Mouse (Mus musculus) stomach, embryonic 15.5 days (tissue): ENCODE measurements around the gene Atp1a2. TPM values are rescaled to one million over a fixed set of nuclear protein-coding genes. Genes with fewer than 3 reads are reported as not detected.
A peak's percentile ranks its signal among the peaks of the same experiment; 100 is the strongest.

Experiments
- ATAC-seq: fragments of 200-750 bp; cut with Nextera tagmentation; 2 replicates; pipeline ENCODE4 v1.8.0; 2017; ENCODE audit warnings: low read depth, moderate number of reproducible peaks, moderate TSS enrichment; ENCODE audit not compliant: insufficient read depth, low FRiP score
- H3K27ac ChIP-seq: fragments of 300-500 bp; sonication (generic); 2 replicates; pipeline ENCODE4 v1.5.1; 2015; ENCODE audit warnings: mild to moderate bottlenecking, inconsistent platforms
- H3K27me3 ChIP-seq: fragments of 300-500 bp; sonication (generic); replicated peaks from 2 replicates; pipeline ENCODE4 v1.6.1; 2015; ENCODE audit warnings: inconsistent platforms
- H3K36me3 ChIP-seq: fragments of 300-500 bp; sonication (generic); 2 replicates; pipeline ENCODE4 v1.6.1; 2015; ENCODE audit warnings: inconsistent platforms
- H3K4me1 ChIP-seq: fragments of 300-500 bp; sonication (generic); 2 replicates; pipeline ENCODE4 v1.6.1; 2015; ENCODE audit warnings: inconsistent platforms
- H3K4me2 ChIP-seq: fragments of 300-500 bp; sonication (generic); 2 replicates; pipeline ENCODE4 v1.6.1; 2015; ENCODE audit warnings: mild to moderate bottlenecking, inconsistent platforms
- H3K4me3 ChIP-seq: fragments of 300-500 bp; sonication (generic); replicated peaks from 2 replicates; pipeline ENCODE4 v1.5.1; 2015; ENCODE audit warnings: inconsistent platforms
- H3K9ac ChIP-seq: fragments of 300-500 bp; sonication (generic); 2 replicates; pipeline ENCODE4 v1.6.1; 2015; ENCODE audit warnings: inconsistent platforms
- H3K9me3 ChIP-seq: fragments of 300-500 bp; sonication (generic); 2 replicates; pipeline ENCODE4 v1.6.1; 2016; ENCODE audit warnings: inconsistent platforms
- WGBS: fragments of 180-500 bp; shearing (Covaris S2); methylation state at CpG from one replicate; pipeline ENCODE4 v1.1.7; 2015; 5-methylcytosine and 5-hydroxymethylcytosine counted together
- polyA plus RNA-seq: library from polyadenylated mRNA; unstranded; fragments of >200 nt; fragmentation: Nextera tagmentation; extraction: Ambion mirVana; gene quantifications from 2 replicates; pipeline ENCODE4 v1.2.1, GENCODE M21; 2015

Gene Atp1a2
- polyA plus RNA-seq, 1 experiment from 2014 or later = 4.2 TPM

- no peak overlapping the region for H3K4me2 ChIP-seq
- H3K9ac ChIP-seq = no peak overlapping the region
- no peaks in the 10 kb centered on the region for H3K9me3 ChIP-seq
- H3K4me3 ChIP-seq = no peak overlapping the region
- H3K36me3 ChIP-seq = no peaks in the 10 kb centered on the region
- H3K4me1 ChIP-seq = peaks cover 28% of the 10 kb centered on the region
- 70% methylated on average over 5 of the region's 5 CpGs for WGBS
- no peak overlapping the region for H3K27ac ChIP-seq
- H3K27me3 ChIP-seq = no peaks in the 10 kb centered on the region
- no peak for ATAC-seq
These were observed 2.4 kb upstream of the Atp1a2 start for GRCm38 (mm10) chr1:172300247-172300646.

DNA sequence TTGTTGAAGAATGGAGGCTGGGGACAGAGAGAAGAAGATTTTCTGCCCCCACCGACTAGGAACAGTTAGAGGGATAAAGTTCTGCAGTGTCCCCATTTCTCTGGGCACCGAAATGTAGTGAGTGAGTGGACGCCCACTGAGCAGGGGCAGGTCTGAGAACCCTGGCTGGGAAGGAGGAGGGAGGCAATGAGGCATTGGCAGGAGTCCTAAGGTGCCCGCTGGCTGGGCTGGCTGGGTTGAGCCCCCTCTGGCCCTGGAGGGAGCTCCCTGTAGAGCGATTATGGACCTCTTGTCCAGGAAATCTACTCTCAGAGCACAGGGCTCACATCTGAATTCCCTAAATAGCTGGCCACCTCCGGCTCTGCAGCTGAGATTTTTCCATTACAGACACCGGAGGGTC lies 1.7 kb upstream of the Atp1a2 start:
- no peak overlapping the region for H3K27ac ChIP-seq
- H3K4me2 ChIP-seq = no peak overlapping the region
- H3K9ac ChIP-seq = no peak overlapping the region
- H3K36me3 ChIP-seq = no peaks in the 10 kb centered on the region
- ATAC-seq = no peak
- no peaks in the 10 kb centered on the region for H3K9me3 ChIP-seq
- peaks cover 28% of the 10 kb centered on the region for H3K4me1 ChIP-seq
- no peaks in the 10 kb centered on the region for H3K27me3 ChIP-seq
- H3K4me3 ChIP-seq = no peak overlapping the region
- WGBS = 72% methylated on average over 7 of the region's 7 CpGs

DNA sequence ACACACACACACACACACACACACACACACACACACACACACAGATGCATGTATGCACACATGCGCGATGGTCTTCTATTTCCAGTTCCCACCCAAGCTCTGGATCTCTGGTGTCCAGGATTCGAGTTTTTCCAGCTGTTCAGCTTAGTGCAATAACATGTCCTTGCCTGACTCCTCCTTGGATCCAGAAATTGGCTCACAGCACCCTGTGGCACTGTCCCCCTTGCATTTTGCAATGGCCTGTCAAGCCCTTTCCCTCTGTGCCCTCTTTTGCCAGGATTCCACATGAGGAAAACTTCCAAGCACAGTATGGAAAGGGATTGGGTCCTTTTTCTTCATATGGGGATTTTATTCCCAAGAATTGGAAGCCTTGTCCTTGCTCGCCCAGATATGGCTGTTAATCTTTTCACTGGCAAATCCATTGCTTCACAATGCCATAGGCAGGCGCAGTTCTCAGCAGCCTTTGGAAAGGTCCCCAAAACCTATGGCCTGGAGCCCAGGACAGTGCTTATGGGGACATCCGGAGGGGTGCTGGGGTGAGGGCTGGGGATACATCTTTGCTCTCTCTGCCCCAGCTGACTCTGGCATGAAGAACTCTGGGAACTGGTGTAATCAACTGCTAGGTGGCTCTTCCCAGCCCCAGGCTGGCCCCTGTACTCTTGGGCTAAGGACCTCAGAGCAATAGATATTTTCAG lies 901 bp downstream of the Atp1a2 start:
- Histone ChIP-seq H3K27me3 (no peaks in the 10 kb centered on the region), H3K4me3 (peak overlapping the region; percentile 26), H3K9me3 (no peaks in the 10 kb centered on the region), H3K36me3 (no peaks in the 10 kb centered on the region), H3K9ac (no peak overlapping the region), H3K4me1 (peaks cover 25% of the 10 kb centered on the region), H3K4me2 (peak overlapping the region; percentile 51), H3K27ac (peak overlapping the region; percentile 71)
- no peak for ATAC-seq
- WGBS = 68% methylated on average over 6 of the region's 6 CpGs

- H3K4me3 ChIP-seq = no peak overlapping the region
- H3K27ac ChIP-seq = peak overlapping the region; percentile 71; the same call in 1 of the 2 replicates
- H3K4me2 ChIP-seq = peak overlapping the region; percentile 51
- no peaks in the 10 kb centered on the region for H3K36me3 ChIP-seq
- peaks cover 25% of the 10 kb centered on the region for H3K4me1 ChIP-seq
- H3K9me3 ChIP-seq = no peaks in the 10 kb centered on the region
- H3K27me3 ChIP-seq = no peaks in the 10 kb centered on the region
- ATAC-seq = peak; percentile 23; the same call in 1 of the 2 replicates
- WGBS = 37% methylated on average over 4 of the region's 4 CpGs
- H3K9ac ChIP-seq = no peak overlapping the region
These were observed 2.1 kb downstream of the Atp1a2 start for GRCm38 (mm10) chr1:172295751-172296197.

- H3K9me3 ChIP-seq = no peaks in the 10 kb centered on the region
- peaks cover 22% of the 10 kb centered on the region for H3K4me1 ChIP-seq
- no peaks in the 10 kb centered on the region for H3K27me3 ChIP-seq
- no peak overlapping the region for H3K4me2 ChIP-seq
- no peaks in the 10 kb centered on the region for H3K36me3 ChIP-seq
- WGBS = 87% methylated on average over 11 of the region's 11 CpGs
- no peak overlapping the region for H3K4me3 ChIP-seq
- no peak overlapping the region for H3K27ac ChIP-seq
- no peak for ATAC-seq
- H3K9ac ChIP-seq = no peak overlapping the region
These were observed 4.4 kb downstream of the Atp1a2 start for GRCm38 (mm10) chr1:172293449-172293848.

DNA sequence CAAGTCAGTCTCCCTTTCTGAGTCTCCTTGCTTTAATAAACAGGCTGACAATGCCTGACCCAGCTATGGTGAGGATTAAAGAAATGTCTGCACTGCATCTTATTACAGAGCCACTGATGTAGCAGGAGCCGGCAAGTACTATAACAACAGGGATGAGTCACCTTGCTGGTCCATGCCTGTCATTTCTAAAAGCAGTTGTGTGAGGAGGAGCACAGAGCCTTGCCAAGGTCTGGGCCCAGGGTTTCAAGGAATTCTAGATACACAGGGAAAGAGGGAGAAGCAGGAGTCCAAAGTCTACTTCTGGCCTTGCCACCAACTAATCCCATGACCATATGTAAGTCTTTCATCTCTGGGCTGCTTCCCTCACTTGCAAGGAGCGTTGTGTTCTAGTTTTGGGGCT lies 5.0 kb downstream of the Atp1a2 start:
- no peak overlapping the region for H3K4me3 ChIP-seq
- H3K9ac ChIP-seq = no peak overlapping the region
- H3K4me2 ChIP-seq = no peak overlapping the region
- no peaks in the 10 kb centered on the region for H3K9me3 ChIP-seq
- no peak for ATAC-seq
- peaks cover 22% of the 10 kb centered on the region for H3K4me1 ChIP-seq
- H3K27ac ChIP-seq = no peak overlapping the region
- no peaks in the 10 kb centered on the region for H3K27me3 ChIP-seq
- WGBS = 71% methylated on average over 2 of the region's 2 CpGs
- H3K36me3 ChIP-seq = no peaks in the 10 kb centered on the region

DNA sequence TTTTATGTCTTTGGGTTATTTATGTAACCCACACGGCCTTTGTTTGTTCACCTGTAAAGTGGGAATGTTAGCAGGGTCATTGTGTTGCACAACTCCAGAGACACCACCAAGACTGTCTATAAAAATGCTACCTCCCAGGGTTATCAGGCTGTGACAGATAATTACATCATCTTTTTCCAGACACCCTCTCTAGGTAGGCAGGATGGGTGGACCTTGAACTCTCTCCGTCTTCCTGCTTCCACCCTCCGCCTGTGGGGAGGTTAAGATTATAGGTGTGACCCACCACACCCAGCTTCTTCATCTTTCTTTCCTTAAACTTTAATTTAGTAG lies 8.3 kb downstream of the Atp1a2 start:
- Histone ChIP-seq H3K27me3 (no peaks in the 10 kb centered on the region), H3K9ac (no peak overlapping the region), H3K4me3 (no peak overlapping the region), H3K36me3 (no peaks in the 10 kb centered on the region), H3K4me2 (no peak overlapping the region), H3K9me3 (no peaks in the 10 kb centered on the region), H3K27ac (no peak overlapping the region), H3K4me1 (no peaks in the 10 kb centered on the region)
- no peak for ATAC-seq
- WGBS = 63% methylated on average over 3 of the region's 3 CpGs

DNA sequence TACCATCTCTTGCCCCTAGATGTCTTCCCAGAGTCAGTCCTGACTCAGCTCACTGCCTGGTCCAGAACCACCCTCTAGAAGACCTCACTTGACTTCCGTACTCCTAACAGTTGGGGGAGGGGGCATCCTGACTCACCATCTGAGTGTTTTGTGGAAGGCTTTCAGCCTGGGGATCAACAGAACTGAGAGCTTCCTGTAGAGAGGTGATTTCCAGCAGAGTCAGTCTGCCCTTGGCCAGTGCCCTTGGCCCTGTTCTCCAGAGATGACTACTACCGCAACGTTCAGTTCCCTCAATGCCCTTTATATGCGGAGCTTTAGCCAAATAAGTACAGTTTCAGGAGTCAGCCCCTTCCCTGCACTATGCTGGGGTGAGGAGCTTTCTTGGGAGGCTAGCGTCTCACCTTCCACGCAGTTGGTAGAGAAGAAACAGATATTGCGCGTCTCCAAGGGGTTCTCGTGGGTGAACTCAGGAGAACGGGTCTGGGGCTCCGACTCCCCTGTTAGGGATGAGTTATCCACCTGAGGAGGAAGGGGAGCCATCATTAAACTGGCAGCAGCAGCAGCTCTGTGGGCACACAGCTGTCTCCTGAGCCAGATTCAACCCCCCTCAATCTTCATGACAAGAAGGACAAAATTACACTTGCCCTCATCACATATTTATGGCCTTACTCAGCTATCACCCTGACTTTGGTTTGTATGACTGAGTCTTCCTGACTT lies 8.8 kb downstream of the Atp1a2 start:
- H3K4me2 ChIP-seq = no peak overlapping the region
- no peaks in the 10 kb centered on the region for H3K36me3 ChIP-seq
- H3K4me1 ChIP-seq = no peaks in the 10 kb centered on the region
- WGBS = 90% methylated on average over 11 of the region's 11 CpGs
- no peak overlapping the region for H3K27ac ChIP-seq
- H3K27me3 ChIP-seq = no peaks in the 10 kb centered on the region
- H3K4me3 ChIP-seq = no peak overlapping the region
- H3K9me3 ChIP-seq = no peaks in the 10 kb centered on the region
- no peak overlapping the region for H3K9ac ChIP-seq
- no peak for ATAC-seq

DNA sequence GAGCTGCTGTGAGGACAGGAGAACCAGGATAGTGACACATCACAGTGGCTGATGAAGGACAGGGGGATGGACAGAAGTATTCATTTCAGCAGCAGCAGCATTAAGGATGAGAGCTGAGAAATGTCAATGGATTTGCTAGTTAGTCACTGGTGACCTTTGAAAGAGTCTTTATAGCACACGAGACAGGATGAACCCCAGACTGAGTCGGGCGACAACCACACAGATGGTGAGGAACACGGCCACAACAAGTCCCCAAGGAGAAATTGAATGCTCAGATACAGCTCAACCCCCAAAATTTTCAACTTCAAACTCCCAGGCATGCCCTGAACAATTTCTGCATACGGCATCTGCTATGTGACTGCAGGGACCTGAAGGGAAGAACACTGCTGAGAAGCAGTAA lies 11.1 kb downstream of the Atp1a2 start:
- no peaks in the 10 kb centered on the region for H3K36me3 ChIP-seq
- no peaks in the 10 kb centered on the region for H3K9me3 ChIP-seq
- 90% methylated on average over 5 of the region's 5 CpGs for WGBS
- no peak overlapping the region for H3K4me2 ChIP-seq
- H3K4me1 ChIP-seq = no peaks in the 10 kb centered on the region
- H3K27ac ChIP-seq = no peak overlapping the region
- H3K27me3 ChIP-seq = no peaks in the 10 kb centered on the region
- no peak for ATAC-seq
- H3K9ac ChIP-seq = no peak overlapping the region
- H3K4me3 ChIP-seq = no peak overlapping the region

- no peak overlapping the region for H3K9ac ChIP-seq
- no peak overlapping the region for H3K4me3 ChIP-seq
- no peaks in the 10 kb centered on the region for H3K27me3 ChIP-seq
- 86% methylated on average over 14 of the region's 14 CpGs for WGBS
- H3K27ac ChIP-seq = no peak overlapping the region
- no peaks in the 10 kb centered on the region for H3K36me3 ChIP-seq
- no peak for ATAC-seq
- H3K4me1 ChIP-seq = no peaks in the 10 kb centered on the region
- no peaks in the 10 kb centered on the region for H3K9me3 ChIP-seq
- H3K4me2 ChIP-seq = no peak overlapping the region
These were observed 13.6 kb downstream of the Atp1a2 start for GRCm38 (mm10) chr1:172284221-172284620.

DNA sequence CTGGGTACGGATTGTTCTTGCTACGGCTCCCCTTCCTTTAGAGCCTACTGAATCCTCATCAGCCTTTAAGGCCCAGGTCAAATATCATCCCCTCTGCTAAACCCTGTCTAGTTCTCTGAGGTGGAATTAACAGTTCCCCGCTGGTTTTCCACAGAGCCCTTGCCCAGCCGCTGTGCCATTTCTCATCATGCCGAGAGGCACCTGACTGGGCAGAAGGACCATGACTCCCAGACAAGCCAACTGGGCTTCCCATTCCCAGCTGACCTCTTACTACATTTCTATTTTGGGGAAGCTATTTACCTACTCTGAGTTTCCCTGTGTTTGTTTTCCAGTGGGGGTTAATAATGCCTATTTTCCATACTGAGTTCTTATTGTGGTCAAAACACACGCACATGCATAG lies 14.8 kb downstream of the Atp1a2 start:
- no peak for ATAC-seq
- Histone ChIP-seq H3K4me3 (no peak overlapping the region), H3K36me3 (no peaks in the 10 kb centered on the region), H3K9me3 (no peaks in the 10 kb centered on the region), H3K4me1 (no peaks in the 10 kb centered on the region), H3K27ac (no peak overlapping the region), H3K9ac (no peak overlapping the region), H3K4me2 (no peak overlapping the region), H3K27me3 (no peaks in the 10 kb centered on the region)
- 92% methylated on average over 6 of the region's 6 CpGs for WGBS

DNA sequence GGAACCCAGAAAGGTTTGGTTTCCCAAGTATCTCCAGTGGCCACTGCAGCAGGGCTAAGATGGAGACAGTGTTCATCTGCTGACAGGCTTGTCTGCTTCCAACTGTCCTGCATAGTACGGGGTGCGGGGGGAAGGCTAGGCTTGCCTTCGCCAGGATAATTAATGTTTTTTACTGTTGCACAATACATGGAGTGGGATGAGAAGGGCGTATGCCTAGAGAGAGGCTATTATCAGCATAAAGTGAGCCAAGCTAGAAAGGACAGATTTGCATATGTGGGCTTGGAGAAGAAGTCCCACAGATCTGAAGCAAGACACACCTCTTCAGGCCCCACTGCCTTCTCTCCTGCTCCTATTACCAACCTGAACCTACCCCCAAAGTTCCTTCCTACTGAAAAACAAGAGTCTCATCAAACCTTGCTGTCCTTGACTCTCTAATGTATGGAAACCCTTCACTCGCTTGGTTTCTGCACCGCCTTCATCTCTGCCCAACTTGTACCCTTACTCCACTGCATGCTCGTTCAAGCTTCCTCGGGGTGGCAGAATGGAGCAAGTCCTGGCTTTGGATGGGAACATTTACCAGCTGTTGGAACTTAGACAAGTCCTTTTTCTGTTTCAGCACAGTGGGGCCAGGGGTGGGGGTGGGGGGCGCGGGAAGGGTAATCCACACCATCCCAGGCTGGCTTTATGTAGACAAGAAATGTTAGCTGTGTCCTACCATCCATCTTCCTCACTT lies 16.2 kb downstream of the Atp1a2 start:
- Histone ChIP-seq H3K4me3 (no peak overlapping the region), H3K36me3 (no peaks in the 10 kb centered on the region), H3K4me2 (no peak overlapping the region), H3K9me3 (no peaks in the 10 kb centered on the region), H3K27ac (no peak overlapping the region), H3K9ac (no peak overlapping the region), H3K4me1 (no peaks in the 10 kb centered on the region), H3K27me3 (no peaks in the 10 kb centered on the region)
- no peak for ATAC-seq
- 66% methylated on average over 10 of the region's 10 CpGs for WGBS
